Mouse (Mus musculus) cerebellum, adult 2 months (tissue): ENCODE results near the gene Camsap3. TPM values are rescaled to one million over a fixed set of nuclear protein-coding genes. Genes with fewer than 3 reads are reported as not detected.
A peak's percentile ranks its signal among the peaks of the same experiment; 100 is the strongest.

ENCODE experiments used
- DNase-seq, 2 experiments: peaks; one replicate each; pipeline ENCODE4 v3.0.0; 2021
- H3K27ac ChIP-seq: fragments of 200-500 bp; 2 replicates; pipeline ENCODE4 v1.5.1; 2012; ENCODE audit warnings: low read length, control low read depth, inconsistent platforms; ENCODE audit not compliant: insufficient read depth
- H3K27me3 ChIP-seq: fragments of 200-500 bp; 2 replicates; pipeline ENCODE4 v1.6.1; 2012; ENCODE audit warnings: inconsistent platforms, mild to moderate bottlenecking, low read length, moderate library complexity; ENCODE audit not compliant: control insufficient read depth, insufficient read depth
- H3K4me1 ChIP-seq: fragments of 200-500 bp; 2 replicates; pipeline ENCODE4 v1.6.1; 2011; ENCODE audit warnings: low read length; ENCODE audit not compliant: control insufficient read depth, insufficient read depth
- H3K4me3 ChIP-seq: fragments of 200-500 bp; replicated peaks from 2 replicates; pipeline ENCODE3; 2011; ENCODE audit warnings: mild to moderate bottlenecking, low read depth, low read length, control low read depth; ENCODE audit not compliant: insufficient read depth
- CTCF ChIP-seq: fragments of 200-500 bp; IDR thresholded peaks from 2 replicates; pipeline ENCODE4 v1.5.1; 2011; ENCODE audit warnings: low read depth, mild to moderate bottlenecking, control low read depth, low read length, moderate library complexity, borderline replicate concordance; ENCODE audit not compliant: insufficient read depth
- POLR2A ChIP-seq: fragments of 200-500 bp; IDR thresholded peaks from 2 replicates; pipeline ENCODE4 v1.6.1; 2011; ENCODE audit warnings: low read length, control low read depth, borderline replicate concordance; ENCODE audit not compliant: insufficient read depth
- WGBS: fragments of 180-500 bp; shearing (Covaris S2); methylation state at CpG from one replicate; pipeline ENCODE4 v1.1.7; 2018; 5-methylcytosine and 5-hydroxymethylcytosine counted together
- polyA plus RNA-seq: library from polyadenylated mRNA; depleted of rRNA; stranded (reverse); fragments of >200 nt; gene quantifications from 2 replicates; pipeline ENCODE4 v1.2.3, GENCODE M21; 2012; rRNA removed

The Camsap3 gene
- polyA plus RNA-seq, result 31.4 and 32.1 TPM in 2 replicates

DNA sequence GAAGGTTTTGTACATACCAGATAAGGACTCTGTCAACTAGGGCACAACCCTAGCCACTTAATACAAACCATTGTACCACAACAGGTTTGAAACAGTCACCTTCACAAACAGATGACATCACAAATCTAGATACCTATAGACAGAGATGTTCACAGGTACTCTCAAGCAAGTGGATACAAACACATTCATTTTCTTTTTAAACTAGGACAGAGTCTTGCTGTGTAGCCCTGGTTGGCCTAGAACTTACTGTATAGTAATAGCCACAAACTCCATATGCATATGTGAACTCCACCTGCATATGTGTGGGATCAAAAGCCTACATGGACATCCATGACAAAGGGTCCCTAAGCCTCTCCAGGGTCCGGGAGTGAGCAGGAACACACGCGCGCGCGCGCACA, at the start of gene Camsap3:
TSS of gene Camsap3 (plus strand) at position 301 of the 398 bp plus-strand sequence.
- no peak for TF ChIP-seq CTCF
- no peak for TF ChIP-seq POLR2A
- H3K4me1 ChIP-seq, result no peaks in the 10 kb centered on the region
- H3K27me3 ChIP-seq, result no peaks in the 10 kb centered on the region
- peak within 1 kb of the TSS; percentile 94 for H3K4me3 ChIP-seq
- peak within 1 kb of the TSS; percentile 6; the same call in 1 of the 2 replicates for H3K27ac ChIP-seq
- no peak for DNase-seq
- 0% methylated on average over 7 of the region's 7 CpGs for WGBS

DNA sequence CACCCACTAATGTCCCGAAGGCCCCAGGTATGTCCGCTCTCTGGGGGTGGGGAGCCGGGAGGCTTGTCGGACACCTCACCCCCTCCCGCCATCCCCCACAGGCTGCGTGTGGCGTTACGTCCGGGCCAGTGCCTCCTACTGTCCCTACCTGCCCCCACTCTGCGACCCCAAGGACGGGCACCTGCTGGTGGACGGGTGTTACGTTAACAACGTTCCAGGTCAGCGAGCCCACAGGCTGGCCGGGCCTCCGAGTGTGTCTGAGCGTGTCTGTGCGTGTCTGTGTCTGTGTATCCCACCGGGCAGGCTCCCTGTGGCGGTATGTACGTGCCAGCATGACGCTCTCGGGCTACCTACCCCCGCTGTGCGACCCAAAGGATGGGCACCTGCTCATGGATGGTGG, 49.4 kb upstream of the Camsap3 start:
- H3K4me1 ChIP-seq, result no peaks in the 10 kb centered on the region
- no peak for DNase-seq
- TF ChIP-seq CTCF (no peak), POLR2A (no peak)
- 91% methylated on average over 26 of the region's 26 CpGs for WGBS
- no peak overlapping the region for H3K4me3 ChIP-seq
- no peaks in the 10 kb centered on the region for H3K27me3 ChIP-seq
- H3K27ac ChIP-seq, result no peak overlapping the region

DNA sequence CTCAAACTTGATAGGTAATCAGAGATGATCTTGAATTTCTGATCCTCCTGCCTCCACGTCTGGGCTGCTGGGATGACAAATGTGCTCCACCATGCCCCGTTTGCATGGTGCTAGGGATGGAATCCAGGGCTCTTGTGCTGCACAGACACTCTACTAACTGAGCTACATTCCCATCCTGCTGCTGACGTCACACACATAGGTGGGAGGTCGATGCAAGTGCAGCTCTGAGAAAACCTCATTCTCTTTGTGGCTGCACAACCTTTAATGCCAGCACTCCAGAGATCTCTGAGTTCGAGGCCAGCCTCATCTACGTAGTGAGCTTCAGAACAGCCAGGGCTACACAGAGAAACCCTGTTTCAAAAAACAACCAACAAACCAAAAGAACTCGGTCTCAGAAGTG, 47.9 kb upstream of the Camsap3 start:
- Histone ChIP-seq H3K27me3 (no peaks in the 10 kb centered on the region), H3K27ac (no peak overlapping the region), H3K4me3 (no peak overlapping the region), H3K4me1 (no peaks in the 10 kb centered on the region)
- TF ChIP-seq CTCF (no peak), POLR2A (no peak)
- no peak for DNase-seq
- 84% methylated on average over 7 of the region's 7 CpGs for WGBS

DNA sequence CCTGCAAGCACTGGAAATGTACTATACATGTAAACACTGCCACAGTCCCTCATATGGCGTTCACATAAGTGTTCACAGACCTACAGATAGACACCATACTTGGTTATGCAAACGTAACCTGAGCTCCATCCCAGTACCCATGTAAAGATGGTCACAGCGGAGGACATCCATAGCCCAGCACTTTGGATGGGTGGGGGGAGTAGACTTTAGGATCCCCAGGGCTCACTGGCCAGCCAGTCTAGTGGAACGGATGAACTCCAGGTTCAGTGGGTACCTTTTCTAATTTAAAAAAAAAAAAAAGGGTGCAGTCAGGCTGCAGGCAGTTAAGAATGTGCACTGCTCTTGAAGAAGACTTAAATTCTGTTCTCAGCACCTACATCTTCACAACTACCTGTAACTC, 47.0 kb upstream of the Camsap3 start:
- TF ChIP-seq POLR2A (no peak), CTCF (no peak)
- no peak for DNase-seq
- no peaks in the 10 kb centered on the region for H3K4me1 ChIP-seq
- H3K4me3 ChIP-seq, result no peak overlapping the region
- H3K27me3 ChIP-seq, result no peaks in the 10 kb centered on the region
- no peak overlapping the region for H3K27ac ChIP-seq
- 94% methylated on average over 4 of the region's 4 CpGs for WGBS

DNA sequence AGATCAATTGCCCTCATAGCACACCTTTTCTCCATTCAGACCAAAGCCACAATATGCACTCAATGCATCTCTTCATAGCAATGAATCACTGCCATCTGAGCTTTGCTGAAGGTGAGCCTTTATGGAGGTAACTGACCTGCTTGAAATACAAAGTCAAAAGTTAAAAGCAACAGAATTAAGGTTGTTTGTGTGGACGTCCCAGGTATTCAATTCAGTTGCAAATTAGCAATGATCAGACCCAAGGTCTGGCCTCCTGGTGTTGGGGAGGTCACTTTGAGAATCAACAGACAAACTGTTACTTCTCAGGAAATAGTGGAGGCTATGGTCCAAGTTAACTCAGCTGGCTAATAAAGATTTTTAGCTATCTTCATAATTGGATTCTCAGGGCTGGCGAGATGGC, 40.6 kb upstream of the Camsap3 start:
- no peak for DNase-seq
- no peaks in the 10 kb centered on the region for H3K4me1 ChIP-seq
- no peaks in the 10 kb centered on the region for H3K27me3 ChIP-seq
- no peak overlapping the region for H3K4me3 ChIP-seq
- WGBS, result 92% methylated on average over 2 of the region's 2 CpGs
- no peak overlapping the region for H3K27ac ChIP-seq
- TF ChIP-seq CTCF (no peak), POLR2A (no peak)

DNA sequence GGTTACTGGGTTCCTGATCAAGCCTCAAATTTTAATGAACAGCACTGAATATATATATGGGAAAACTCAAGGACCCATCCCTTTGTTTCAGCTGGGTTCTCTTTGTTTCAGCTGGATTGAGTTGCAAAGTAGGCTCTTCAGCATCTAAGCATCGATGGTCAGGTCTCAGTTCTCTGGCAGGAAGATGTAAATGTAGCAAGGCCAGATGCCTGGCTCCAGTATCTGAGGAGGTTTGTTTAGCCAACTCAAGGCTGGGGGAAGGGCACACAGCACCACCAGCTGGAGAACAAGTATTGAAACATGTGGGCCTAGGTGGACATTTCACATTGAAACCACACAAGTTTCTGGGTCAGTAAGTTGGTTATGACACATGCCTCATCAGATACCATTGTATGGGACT, 34.9 kb upstream of the Camsap3 start:
- no peak for DNase-seq
- Histone ChIP-seq H3K27ac (no peak overlapping the region), H3K27me3 (no peaks in the 10 kb centered on the region), H3K4me3 (no peak overlapping the region), H3K4me1 (no peaks in the 10 kb centered on the region)
- whole genome bisulfite sequencing, result 86% methylated on average over 1 of the region's 1 CpGs
- TF ChIP-seq POLR2A (no peak), CTCF (no peak)

DNA sequence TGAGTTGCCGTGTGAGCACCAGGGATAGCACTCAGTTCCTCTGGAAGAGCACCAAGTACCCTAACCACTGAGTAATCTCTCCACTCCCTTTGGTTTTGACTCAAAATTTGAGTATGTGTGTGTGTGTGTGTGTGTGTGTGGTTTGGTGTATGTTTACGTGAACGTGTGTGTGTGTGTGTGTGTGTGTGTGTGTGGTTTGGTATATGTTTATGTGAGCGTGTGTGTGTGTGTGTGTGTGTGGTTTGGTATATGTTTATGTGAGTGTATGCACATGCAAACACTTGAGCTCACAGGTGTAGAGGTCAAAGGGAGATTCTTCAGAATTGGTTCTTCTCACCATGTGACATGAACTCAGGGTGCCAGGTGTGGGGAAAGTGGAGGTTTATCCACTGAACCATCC, 31.0 kb upstream of the Camsap3 start:
- no peaks in the 10 kb centered on the region for H3K27me3 ChIP-seq

DNA sequence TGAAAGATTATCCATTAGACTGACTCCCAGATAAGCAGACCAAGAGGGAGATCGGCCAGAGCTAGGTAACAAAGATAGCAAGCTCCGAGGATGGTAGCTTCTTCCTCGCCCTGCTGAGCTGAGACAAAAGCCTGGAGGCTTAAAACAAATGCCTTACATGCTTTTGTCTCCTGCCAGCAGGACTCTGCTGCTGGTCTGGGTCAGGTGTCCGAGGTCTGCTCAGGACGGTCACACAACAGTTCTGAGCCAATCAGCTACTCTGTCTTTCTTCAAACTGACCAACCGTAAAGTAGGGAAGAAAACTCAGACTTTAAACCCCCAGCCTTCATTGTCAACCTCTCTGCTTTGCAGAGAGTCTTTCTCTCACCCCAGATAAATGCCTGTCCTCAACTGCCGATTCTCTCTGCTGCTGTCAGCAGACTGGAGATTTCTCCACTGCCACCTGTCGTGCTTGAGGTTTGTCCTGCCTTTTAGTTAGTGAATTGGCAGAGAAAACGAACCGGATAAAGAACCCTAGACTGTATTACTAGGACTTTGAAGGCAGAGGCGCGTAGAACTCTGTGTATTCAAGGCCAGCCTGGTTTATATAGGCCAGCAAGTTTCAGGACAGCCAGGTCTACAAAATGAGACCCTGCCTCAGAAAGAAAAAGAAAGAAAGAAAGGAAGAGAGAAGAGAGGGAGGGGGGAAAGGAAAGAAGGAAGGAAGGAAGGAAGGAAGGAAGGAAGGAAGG, 19.3 kb upstream of the Camsap3 start, which contains the start of gene C330021F23Rik:
TSS of gene C330021F23Rik (plus strand) at position 350 of the 731 bp plus-strand sequence.
- no peaks in the 10 kb centered on the region for H3K27me3 ChIP-seq
- DNase-seq, result no peak
- no peak within 1 kb of the TSS for H3K4me3 ChIP-seq
- H3K4me1 ChIP-seq, result no peaks in the 10 kb centered on the region
- WGBS, result 4% methylated on average over 12 of the region's 12 CpGs
- no peak within 1 kb of the TSS for H3K27ac ChIP-seq
- no peak for TF ChIP-seq POLR2A
- no peak for TF ChIP-seq CTCF

More for the DNA sequence above, 31.0 kb upstream of the Camsap3 start:
- H3K4me3 ChIP-seq, result no peak overlapping the region
- TF ChIP-seq POLR2A (no peak), CTCF (no peak)
- DNase-seq, result no peak
- H3K4me1 ChIP-seq, result no peaks in the 10 kb centered on the region
- H3K27ac ChIP-seq, result no peak overlapping the region
- WGBS, result 59% methylated on average over 4 of the region's 4 CpGs
